Mouse (Mus musculus) intestine, embryonic 16.5 days (tissue): ENCODE measurements around the gene Gm39566. TPM values are rescaled to one million over a fixed set of nuclear protein-coding genes. Genes with fewer than 3 reads are reported as not detected.

ENCODE experiments used
- ATAC-seq: fragments of 200-750 bp; cut with Nextera tagmentation; 2 replicates; pipeline ENCODE4 v1.8.0; 2017; ENCODE audit warnings: moderate TSS enrichment, moderate library complexity
- H3K27ac ChIP-seq: fragments of 300-500 bp; sonication (generic); 2 replicates; pipeline ENCODE4 v1.5.1; 2014; ENCODE audit warnings: mild to moderate bottlenecking, low read length
- H3K27me3 ChIP-seq: fragments of 300-500 bp; sonication (generic); replicated peaks from 2 replicates; pipeline ENCODE4 v1.6.1; 2014; ENCODE audit warnings: low read length, control low read depth, mixed read lengths; ENCODE audit not compliant: control insufficient read depth, insufficient read depth
- H3K36me3 ChIP-seq: fragments of 300-500 bp; sonication (generic); 2 replicates; pipeline ENCODE4 v1.6.1; 2014; ENCODE audit warnings: low read length, control low read depth; ENCODE audit not compliant: control insufficient read depth, insufficient read depth
- H3K4me1 ChIP-seq: fragments of 300-500 bp; sonication (generic); 2 replicates; pipeline ENCODE4 v1.6.1; 2014; ENCODE audit warnings: low read length, control low read depth, mixed read lengths; ENCODE audit not compliant: control insufficient read depth, insufficient read depth
- H3K4me2 ChIP-seq: fragments of 300-500 bp; sonication (generic); 2 replicates; pipeline ENCODE4 v1.6.1; 2014; ENCODE audit warnings: low read depth, low read length, control low read depth
- H3K4me3 ChIP-seq: fragments of 300-500 bp; sonication (generic); 2 replicates; pipeline ENCODE4 v1.5.1; 2014; ENCODE audit warnings: mild to moderate bottlenecking, low read length
- H3K9ac ChIP-seq: fragments of 300-500 bp; sonication (generic); 2 replicates; pipeline ENCODE4 v1.6.1; 2014; ENCODE audit warnings: low read depth, low read length
- H3K9me3 ChIP-seq: fragments of 300-500 bp; sonication (generic); 2 replicates; pipeline ENCODE4 v1.6.1; 2016; ENCODE audit warnings: low read length, control low read depth; ENCODE audit not compliant: control insufficient read depth
- WGBS: fragments of 180-500 bp; shearing (Covaris S2); extraction: QIAGEN DNeasy Blood & Tissue Kit; methylation state at CpG from one replicate; pipeline ENCODE4 v1.1.7; 2014; 5-methylcytosine and 5-hydroxymethylcytosine counted together
- polyA plus RNA-seq: library from polyadenylated mRNA; unstranded; fragments of >200 nt; fragmentation: Nextera tagmentation; extraction: Ambion mirVana; gene quantifications from 2 replicates; pipeline ENCODE4 v1.2.1, GENCODE M21; 2015

The Gm39566 gene
- polyA plus RNA-seq, 1 experiment from 2014 or later: not detected

- H3K4me2 ChIP-seq: no peak overlapping the region
- no peaks in the 10 kb centered on the region for H3K4me1 ChIP-seq
- no peak overlapping the region for H3K4me3 ChIP-seq
- no peaks in the 10 kb centered on the region for H3K36me3 ChIP-seq
- H3K27me3 ChIP-seq: no peaks in the 10 kb centered on the region
- no peak overlapping the region for H3K27ac ChIP-seq
- ATAC-seq: no peak
- no peaks in the 10 kb centered on the region for H3K9me3 ChIP-seq
- WGBS: 73% methylated on average over 5 of the region's 5 CpGs
- H3K9ac ChIP-seq: no peak overlapping the region
Measured at GRCm38 (mm10) chr11:69791420-69791819, 23.7 kb downstream of the Gm39566 start.

GRCm38 (mm10) chr11:69789431-69789830, 25.7 kb downstream of the Gm39566 start:
- H3K9ac ChIP-seq: no peak overlapping the region
- no peak overlapping the region for H3K27ac ChIP-seq
- no peaks in the 10 kb centered on the region for H3K9me3 ChIP-seq
- no peak for ATAC-seq
- H3K36me3 ChIP-seq: no peaks in the 10 kb centered on the region
- H3K4me2 ChIP-seq: no peak overlapping the region
- H3K4me3 ChIP-seq: no peak overlapping the region
- no peaks in the 10 kb centered on the region for H3K4me1 ChIP-seq
- 63% methylated on average over 5 of the region's 5 CpGs for WGBS
- no peaks in the 10 kb centered on the region for H3K27me3 ChIP-seq

GRCm38 (mm10) chr11:69787306-69787705, 27.8 kb downstream of the Gm39566 start:
- Histone ChIP-seq H3K36me3 (no peaks in the 10 kb centered on the region), H3K9me3 (no peaks in the 10 kb centered on the region), H3K27me3 (no peaks in the 10 kb centered on the region), H3K4me1 (no peaks in the 10 kb centered on the region), H3K9ac (no peak overlapping the region), H3K4me2 (no peak overlapping the region), H3K27ac (no peak overlapping the region), H3K4me3 (no peak overlapping the region)
- no peak for ATAC-seq
- 90% methylated on average over 5 of the region's 5 CpGs for WGBS

GRCm38 (mm10) chr11:69784793-69785272, 30.3 kb downstream of the Gm39566 start:
- peak overlapping the region; percentile 20 for H3K4me3 ChIP-seq
- peak overlapping the region; percentile 53 for H3K4me2 ChIP-seq
- no peaks in the 10 kb centered on the region for H3K9me3 ChIP-seq
- no peak overlapping the region for H3K27ac ChIP-seq
- H3K36me3 ChIP-seq: no peaks in the 10 kb centered on the region
- no peaks in the 10 kb centered on the region for H3K4me1 ChIP-seq
- peak overlapping the region; percentile 9 for H3K9ac ChIP-seq
- peak; percentile 89 for ATAC-seq
- 30% methylated on average over 15 of the region's 15 CpGs for WGBS
- no peaks in the 10 kb centered on the region for H3K27me3 ChIP-seq

GRCm38 (mm10) chr11:69781828-69782227, 33.3 kb downstream of the Gm39566 start:
- H3K9ac ChIP-seq: no peak overlapping the region
- H3K4me1 ChIP-seq: no peaks in the 10 kb centered on the region
- no peak overlapping the region for H3K4me2 ChIP-seq
- no peak overlapping the region for H3K4me3 ChIP-seq
- H3K27ac ChIP-seq: no peak overlapping the region
- no peak for ATAC-seq
- H3K36me3 ChIP-seq: no peaks in the 10 kb centered on the region
- H3K27me3 ChIP-seq: no peaks in the 10 kb centered on the region
- no peaks in the 10 kb centered on the region for H3K9me3 ChIP-seq
- WGBS: 27% methylated on average over 4 of the region's 4 CpGs

- no peak for ATAC-seq
- Histone ChIP-seq H3K4me1 (no peaks in the 10 kb centered on the region), H3K4me3 (no peak overlapping the region), H3K36me3 (0 out of 2 replicates have a peak, but pooled peaks cover 2% of the 10 kb centered on the region), H3K27me3 (no peaks in the 10 kb centered on the region), H3K9ac (no peak overlapping the region), H3K27ac (no peak overlapping the region), H3K9me3 (no peaks in the 10 kb centered on the region), H3K4me2 (no peak overlapping the region)
- WGBS: 44% methylated on average over 7 of the region's 7 CpGs
Measured at GRCm38 (mm10) chr11:69778985-69779384, 36.1 kb downstream of the Gm39566 start.

GRCm38 (mm10) chr11:69778258-69778982, 36.7 kb downstream of the Gm39566 start:
- WGBS: 73% methylated on average over 23 of the region's 23 CpGs
- Histone ChIP-seq H3K9me3 (no peaks in the 10 kb centered on the region), H3K4me1 (no peaks in the 10 kb centered on the region), H3K27ac (no peak overlapping the region), H3K4me2 (no peak overlapping the region), H3K27me3 (no peaks in the 10 kb centered on the region), H3K4me3 (no peak overlapping the region), H3K36me3 (0 out of 2 replicates have a peak, but pooled peaks cover 2% of the 10 kb centered on the region), H3K9ac (no peak overlapping the region)
- no peak for ATAC-seq

GRCm38 (mm10) chr11:69777504-69778257, 37.4 kb downstream of the Gm39566 start:
- no peaks in the 10 kb centered on the region for H3K27me3 ChIP-seq
- H3K27ac ChIP-seq: no peak overlapping the region
- H3K4me1 ChIP-seq: no peaks in the 10 kb centered on the region
- no peak overlapping the region for H3K9ac ChIP-seq
- no peaks in the 10 kb centered on the region for H3K9me3 ChIP-seq
- ATAC-seq: no peak
- H3K4me3 ChIP-seq: no peak overlapping the region
- 0 out of 2 replicates have a peak, but pooled peaks cover 2% of the 10 kb centered on the region for H3K36me3 ChIP-seq
- WGBS: 64% methylated on average over 26 of the region's 26 CpGs
- no peak overlapping the region for H3K4me2 ChIP-seq

- no peak overlapping the region for H3K4me2 ChIP-seq
- H3K27me3 ChIP-seq: no peaks in the 10 kb centered on the region
- no peak overlapping the region for H3K27ac ChIP-seq
- no peaks in the 10 kb centered on the region for H3K9me3 ChIP-seq
- H3K36me3 ChIP-seq: 0 out of 2 replicates have a peak, but pooled peaks cover 2% of the 10 kb centered on the region
- no peak overlapping the region for H3K4me3 ChIP-seq
- 82% methylated on average over 20 of the region's 20 CpGs for WGBS
- no peaks in the 10 kb centered on the region for H3K4me1 ChIP-seq
- ATAC-seq: no peak
- no peak overlapping the region for H3K9ac ChIP-seq
Measured at GRCm38 (mm10) chr11:69776488-69776887, 38.6 kb downstream of the Gm39566 start.
